Mouse (Mus musculus) adrenal gland, adult 10 weeks (tissue): ENCODE measurements around the gene Tchh. TPM values are rescaled to one million over a fixed set of nuclear protein-coding genes. Genes with fewer than 3 reads are reported as not detected.

Source experiments
- polyA plus RNA-seq: library from polyadenylated mRNA; stranded (reverse); fragments of 350-450 nt; fragmentation: Illumina TruSeq; extraction: RNeasy Lipid Tissue Mini Kit (QIAGEN cat#74804); gene quantifications from one replicate; pipeline ENCODE4 v1.2.3, GENCODE M21; 2014; ENCODE audit warnings: low read depth, low replicate concordance

Gene Tchh
- polyA plus RNA-seq, result 0.58 TPM

DNA sequence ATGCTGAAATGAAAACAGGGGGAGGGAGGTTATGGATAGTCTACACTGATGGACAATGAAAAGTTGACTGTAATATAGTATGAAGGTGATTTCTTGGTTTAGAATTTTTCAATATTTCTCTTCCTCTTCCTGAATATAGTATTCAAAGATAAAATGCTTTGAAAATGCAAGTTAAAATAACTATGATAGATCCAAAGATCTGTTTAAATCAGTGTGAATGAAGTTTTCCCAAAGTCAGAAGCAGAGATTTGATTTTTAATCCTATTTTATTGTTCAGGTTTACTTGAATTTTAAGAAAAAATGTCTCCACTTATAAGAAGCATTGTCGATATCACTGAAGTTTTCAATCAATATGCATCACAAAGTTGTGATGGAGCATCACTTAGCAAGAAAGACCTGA is at the start of gene Tchh:
TSS of gene Tchh (plus strand) at position 301 of the 400 bp plus-strand sequence.

DNA sequence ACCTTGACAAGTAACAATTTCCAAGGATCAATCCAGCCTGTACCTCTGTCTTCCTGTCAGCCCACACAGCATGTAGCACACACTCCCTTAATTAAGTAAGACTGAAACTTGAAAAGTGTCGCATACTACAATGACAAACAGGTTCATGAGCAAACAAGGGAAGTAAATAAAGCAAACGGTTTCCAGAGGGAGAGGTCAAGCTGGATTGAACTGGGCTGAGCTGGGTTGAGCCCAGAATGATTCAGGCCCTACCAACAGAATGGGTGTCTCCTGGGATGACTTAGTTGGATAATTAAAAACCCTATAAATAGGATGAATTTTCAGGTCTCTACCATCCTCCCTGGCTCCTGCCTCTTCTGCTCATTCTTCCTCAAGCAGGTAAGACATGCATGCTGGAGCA is 48.8 kb upstream of the Tchh start, which contains the start of gene Rptn:
TSS of gene Rptn (plus strand) at position 334 of the 400 bp plus-strand sequence.

DNA sequence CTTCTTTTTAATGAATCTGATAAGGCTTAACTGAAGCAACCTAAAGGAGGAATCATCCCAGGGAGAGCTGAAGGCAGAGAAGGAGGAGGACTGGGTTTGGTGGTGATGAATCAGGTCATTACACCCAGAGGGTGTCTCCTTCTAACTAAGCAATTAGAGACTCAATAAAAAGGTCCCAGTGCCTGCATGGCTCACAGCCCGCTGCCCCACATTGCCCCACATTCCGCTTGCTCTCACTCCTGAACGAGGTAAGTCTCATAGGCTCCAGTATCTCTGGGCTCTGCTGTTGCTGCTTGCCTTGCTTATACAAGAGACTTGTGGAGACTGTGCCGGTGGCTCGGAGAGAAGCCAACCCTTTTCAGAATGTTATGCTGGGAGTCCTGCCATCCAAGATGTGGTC is 26.4 kb downstream of the Tchh start, which contains the start of gene Tchhl1:
TSS of gene Tchhl1 (plus strand) at position 194 of the 400 bp plus-strand sequence.

Other genes with a start within 250 kb of the Tchh start
- not detected for gene Flg2, start 245.1 kb upstream of the Tchh start, polyA plus RNA-seq
- not detected for gene Flg, start 168.8 kb upstream of the Tchh start, polyA plus RNA-seq
- not detected for gene Hrnr, start 122.6 kb upstream of the Tchh start, polyA plus RNA-seq
- not detected for gene Rptn, start 48.6 kb upstream of the Tchh start, polyA plus RNA-seq
- 0.82 TPM for gene Tchhl1, start 26.4 kb downstream of the Tchh start, polyA plus RNA-seq
- 253 TPM for gene S100a11, start 78.2 kb downstream of the Tchh start, polyA plus RNA-seq
- gene S100a10, start 112.8 kb downstream of the Tchh start, polyA plus RNA-seq, result 90.7 TPM
- gene Tdpoz2, start 210.4 kb downstream of the Tchh start, polyA plus RNA-seq, result not detected
- not detected for gene Tdpoz1, start 234.0 kb downstream of the Tchh start, polyA plus RNA-seq